Mouse (Mus musculus): ENCODE results near the gene Kcnma1.

Kcnma1 gene

DNA sequence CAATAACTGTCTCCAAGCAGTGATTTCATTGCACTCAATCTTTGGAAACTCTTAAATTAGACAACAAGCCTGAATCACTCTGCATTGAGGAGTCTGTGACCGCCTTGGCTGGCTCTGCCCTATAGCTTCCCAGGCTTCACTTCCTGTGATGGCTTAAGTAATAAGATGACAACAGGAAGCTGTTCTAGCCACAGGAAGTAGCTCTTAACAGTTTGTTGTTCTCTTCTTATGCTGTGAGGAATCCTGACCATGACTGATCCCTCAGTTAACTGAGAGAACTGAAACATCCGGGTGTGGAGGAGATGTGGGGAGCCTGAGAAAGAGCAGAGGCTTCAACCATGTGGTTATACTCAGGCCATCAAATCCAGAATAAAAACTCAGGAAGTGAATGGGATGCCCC, 549.2 kb downstream of the Kcnma1 start:
- DNase-seq (ENCODE audit: low spot score in 2 of 2) = no peak

DNA sequence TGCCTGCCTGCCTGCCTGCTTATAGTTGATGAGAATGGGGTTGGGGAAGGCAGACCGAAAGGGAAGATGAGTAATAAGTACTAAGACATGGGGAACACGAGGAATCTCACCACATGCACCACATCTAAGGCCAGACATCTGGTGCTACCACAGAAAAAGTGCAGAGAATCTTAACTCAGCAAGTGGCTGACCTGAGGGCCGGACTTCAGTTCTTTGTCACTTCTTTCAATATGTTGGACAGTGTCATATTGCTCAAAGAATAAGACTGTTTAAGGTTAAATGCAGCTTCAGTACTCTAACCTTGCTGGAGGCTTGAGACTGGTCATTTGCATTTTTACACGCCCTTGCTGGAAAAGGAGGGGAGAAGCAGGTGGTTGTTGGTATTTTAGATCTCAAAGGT, 555.7 kb downstream of the Kcnma1 start:
- no peak for DNase-seq (ENCODE audit: low spot score in 2 of 2)

DNA sequence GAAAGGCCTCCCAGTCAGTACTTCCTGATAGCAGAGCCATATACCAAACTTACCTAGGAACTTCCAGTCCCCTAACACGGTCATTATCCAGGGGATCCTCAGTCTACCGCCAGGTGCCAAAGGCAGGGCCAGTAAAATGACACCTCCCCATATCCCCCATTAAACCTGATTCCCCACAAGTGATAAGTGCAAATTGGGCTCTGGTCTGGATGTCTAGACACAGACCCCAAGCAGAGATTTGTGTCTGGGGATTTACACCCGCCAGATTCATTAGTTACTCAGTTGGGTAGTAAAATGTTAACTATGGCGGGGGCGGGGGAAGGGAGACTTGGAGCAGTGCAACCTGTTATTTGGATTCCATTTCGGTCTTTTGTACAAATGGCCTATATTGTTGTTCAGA, 562.6 kb downstream of the Kcnma1 start:
- DNase-seq (ENCODE audit: low spot score in 2 of 2) = no peak

DNA sequence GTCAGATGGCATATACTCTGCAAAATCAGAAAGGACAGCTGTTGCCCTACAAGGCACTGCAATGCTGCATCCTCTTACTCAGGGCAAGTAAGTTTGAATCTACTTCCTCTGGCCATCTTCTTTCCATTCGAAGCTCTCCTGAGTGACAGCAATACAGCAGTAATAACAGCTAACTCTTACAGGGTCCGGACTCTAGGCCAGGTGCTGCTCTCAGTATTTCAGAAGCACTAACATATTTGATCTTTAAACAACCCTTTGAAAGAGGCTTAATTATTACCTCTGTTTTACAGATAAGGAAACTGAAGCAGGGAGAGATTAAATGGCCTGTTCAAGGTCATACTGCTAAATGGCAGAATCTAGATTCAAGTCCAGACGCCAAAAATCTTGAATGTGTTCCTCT, 576.8 kb downstream of the Kcnma1 start:
- DNase-seq (ENCODE audit: low spot score in 2 of 2) = no peak

DNA sequence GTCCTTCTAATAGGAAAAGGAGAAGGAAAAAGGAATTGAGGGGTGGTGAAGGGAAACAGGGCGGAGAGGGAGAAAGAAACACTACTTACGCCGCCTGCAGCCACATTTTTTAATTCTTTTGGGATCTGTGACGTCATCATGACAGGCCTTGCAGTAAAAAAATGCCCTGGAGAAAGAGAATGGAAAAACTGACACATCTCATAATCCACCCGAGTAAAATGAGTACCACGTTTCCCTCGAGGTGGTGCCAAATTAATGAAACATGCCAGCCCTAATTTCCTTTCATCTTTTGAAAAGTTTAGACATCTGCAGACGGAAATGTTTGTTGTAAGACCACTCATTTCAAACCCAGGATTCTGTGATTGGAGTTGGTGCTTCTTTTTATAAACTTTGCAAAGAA, 578.4 kb downstream of the Kcnma1 start:
- DNase-seq (ENCODE audit: low spot score in 2 of 2) = no peak

DNA sequence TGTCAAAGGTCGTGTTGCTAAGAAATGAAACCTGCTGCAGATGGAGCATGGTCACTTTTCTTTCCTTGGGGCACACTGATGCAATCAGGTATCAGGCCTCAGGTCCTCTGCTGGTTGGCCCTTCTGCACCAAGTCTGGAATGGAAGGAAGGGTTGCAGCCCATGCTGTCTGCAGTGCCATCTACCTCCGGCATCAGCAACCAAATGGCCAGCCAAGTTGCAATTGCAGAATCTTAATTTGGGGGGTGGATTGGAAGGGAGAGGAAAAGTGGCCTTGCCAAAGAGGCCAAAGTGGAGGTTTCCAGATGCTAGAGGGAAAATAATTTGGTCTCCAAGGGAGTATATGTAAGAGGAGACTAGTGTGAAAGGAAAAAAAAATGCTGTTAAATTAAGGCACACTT, 584.3 kb downstream of the Kcnma1 start:
- DNase-seq (ENCODE audit: low spot score in 2 of 2) = no peak

DNA sequence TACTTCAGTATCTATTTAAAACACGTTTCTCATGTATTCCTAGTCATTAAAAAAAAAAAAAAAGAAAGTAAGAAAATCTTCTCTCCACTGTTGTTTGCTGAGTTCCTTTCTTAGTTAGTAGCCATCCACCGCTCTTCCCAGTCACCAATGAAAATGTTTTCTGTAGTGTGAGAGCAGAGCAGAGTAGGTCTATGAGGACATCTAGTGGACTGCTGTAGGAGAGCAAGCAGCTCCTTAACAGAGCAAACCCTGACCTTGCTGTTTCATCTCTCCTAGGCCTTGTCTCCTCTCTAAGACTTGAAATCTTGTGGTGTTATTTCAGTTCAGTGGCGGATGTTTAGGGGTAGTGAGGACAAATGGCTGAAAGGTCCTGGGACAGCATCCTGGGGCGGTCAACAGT, 585.2 kb downstream of the Kcnma1 start:
- DNase-seq (ENCODE audit: low spot score in 2 of 2) = peak in 1 of 2 experiments; percentile 31

DNA sequence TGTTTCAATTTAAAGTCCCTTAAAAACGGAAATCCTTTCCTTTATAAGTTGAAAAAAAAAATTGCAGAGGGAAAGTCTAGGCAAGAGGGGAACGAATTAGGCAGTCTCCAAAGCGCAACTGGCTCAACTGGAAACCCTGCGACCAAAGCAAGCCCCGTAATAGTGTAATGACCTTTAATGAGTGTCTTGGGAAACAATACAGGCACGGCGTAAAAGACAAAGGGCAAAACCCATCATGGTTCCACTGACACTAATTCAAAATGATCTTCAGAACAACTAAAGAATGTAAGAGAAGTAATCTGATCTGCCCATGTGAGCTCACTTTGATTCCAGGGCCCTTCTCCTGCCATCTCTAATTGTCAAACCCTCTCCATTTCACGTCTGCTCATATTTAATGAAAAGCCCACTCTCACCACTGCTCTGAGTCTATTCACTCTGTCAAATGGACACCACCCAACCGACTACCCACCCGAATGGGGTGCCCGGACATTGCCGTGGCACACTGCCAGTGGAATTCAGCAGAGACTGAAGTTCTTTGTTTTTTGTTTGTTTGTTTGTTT, 591.7 kb downstream of the Kcnma1 start:
- no peak for DNase-seq (ENCODE audit: low spot score in 2 of 2)

DNA sequence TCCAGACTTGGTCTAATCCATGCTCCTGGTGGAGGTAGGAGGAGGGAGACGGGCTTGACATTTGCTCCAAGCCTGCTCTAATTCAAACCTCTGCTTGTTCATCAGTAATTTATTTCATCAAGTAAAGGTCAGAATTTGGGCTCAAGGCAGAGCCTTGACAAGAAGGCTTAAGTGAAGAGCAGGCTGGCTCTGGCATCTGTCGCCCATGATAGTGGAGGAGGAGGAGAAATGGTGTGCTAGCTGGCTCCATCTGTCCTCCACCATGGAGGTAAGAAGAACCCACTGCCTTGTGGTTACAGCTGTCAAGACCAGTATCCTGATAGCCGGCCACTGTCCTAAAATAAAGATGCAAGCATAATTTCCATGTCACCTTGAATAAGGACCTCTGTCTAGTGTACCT, 595.3 kb downstream of the Kcnma1 start:
- DNase-seq (ENCODE audit: low spot score in 2 of 2) = no peak

DNA sequence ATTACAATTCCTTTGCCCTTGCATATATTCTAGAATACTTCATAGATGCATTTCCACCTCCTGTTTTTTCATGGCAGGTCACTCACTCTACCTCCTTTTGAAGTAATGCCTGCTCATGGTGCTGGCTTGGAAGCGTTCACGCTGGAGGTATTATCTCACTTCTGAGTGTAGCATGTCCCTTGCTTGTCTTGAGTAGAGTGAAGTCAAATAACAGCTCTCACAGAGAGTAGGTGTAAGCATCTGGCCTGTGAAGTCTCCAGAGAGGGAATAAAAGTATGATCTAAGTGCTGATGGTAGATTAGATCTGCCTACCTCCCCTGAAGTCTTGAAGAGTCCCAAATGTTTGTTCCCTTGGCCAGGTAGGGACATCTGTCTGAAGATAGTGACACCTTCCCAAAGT, 607.2 kb downstream of the Kcnma1 start:
- no peak for DNase-seq (ENCODE audit: low spot score in 2 of 2)

DNA sequence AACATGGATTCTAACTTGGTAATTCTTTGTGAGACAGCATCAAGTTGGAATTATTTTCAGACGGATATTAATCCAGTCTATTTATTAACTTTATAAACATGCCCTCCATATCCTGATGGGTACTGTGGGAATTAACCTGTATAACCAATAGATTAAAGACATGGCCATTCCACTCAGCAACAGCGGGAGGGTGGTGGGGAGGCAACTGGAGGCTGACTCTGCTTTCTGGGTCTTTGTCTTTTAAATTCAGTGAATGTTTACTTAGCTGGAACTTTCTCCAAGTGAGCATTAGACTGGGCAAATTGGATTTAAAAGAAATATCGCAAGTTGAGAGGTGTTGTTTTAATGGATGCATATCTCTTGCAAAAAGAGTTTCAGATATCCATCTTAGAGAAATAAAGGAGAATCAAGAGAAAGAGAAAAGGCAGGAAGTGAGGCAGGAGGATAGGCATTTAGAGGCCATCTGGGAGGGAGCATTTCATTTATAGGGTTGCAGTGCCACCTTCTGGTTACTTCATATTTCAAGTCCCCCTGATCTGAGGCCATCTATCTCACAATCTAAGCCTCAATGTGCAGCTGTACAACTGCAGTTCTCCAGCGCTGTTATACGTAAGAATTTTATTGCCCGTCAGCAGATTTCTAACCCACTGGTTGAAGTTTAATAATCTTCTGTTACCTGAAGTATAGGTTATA, 613.4 kb downstream of the Kcnma1 start:
- peak; percentile 59 to 65 for DNase-seq (ENCODE audit: low spot score in 2 of 2)

DNA sequence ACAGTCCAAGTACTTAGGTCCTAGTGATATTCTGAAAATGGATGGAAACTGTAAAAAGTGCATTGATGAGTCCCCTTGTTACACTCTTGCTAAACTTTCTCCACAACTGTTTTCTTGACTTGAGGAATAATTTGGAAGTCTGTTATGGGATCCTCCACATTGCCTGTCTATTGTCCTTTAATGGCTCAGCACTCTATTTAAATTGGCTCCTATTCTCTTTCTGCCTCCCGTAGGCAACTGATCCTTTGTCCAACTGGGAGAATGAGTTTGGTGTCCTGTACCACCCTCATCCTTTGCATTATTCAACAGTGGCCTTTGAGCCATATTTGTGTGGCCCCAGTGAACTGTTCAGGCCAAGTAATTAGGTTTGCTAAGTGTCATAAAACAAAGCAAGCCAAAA, 616.6 kb downstream of the Kcnma1 start:
- DNase-seq (ENCODE audit: low spot score in 2 of 2) = no peak

DNA sequence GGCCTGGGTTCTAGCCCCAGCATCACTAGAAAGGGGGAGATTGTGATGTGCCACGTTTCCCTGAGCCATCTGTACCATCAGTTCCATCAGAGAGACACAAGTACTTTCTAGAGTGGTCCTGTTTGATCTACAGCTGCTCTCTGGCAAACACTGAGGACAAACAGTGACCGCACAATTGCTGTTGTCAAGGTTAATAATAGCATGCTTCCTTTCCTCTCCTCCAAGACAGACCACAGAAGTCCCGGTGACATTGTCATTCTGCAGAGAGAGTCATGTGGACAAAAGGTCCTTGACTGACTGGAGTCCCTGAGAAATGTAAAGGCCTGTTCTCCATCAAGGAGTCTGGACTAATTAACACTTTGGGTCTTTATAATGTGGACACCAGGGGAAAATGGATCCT, 622.7 kb downstream of the Kcnma1 start:
- DNase-seq (ENCODE audit: low spot score in 2 of 2) = no peak

DNA sequence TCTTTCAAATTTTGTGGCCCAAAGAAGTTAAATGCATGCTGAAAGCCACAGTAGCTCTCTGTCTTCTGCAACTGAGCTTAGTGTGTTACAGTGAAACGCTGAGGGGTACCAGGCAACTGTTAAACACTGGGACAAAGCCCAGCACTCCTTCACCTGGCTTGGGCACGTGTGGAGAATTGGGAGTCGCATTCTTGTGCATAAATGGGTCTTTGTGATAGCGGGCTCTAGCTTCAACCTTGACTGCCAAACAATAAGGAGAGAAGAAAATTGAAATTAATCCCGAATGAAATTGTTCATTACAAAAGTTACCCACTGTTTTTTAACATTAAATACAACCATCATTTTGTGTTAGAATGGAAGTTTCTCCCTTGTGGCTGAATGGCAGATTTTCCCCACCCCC, 623.5 kb downstream of the Kcnma1 start:
- no peak for DNase-seq (ENCODE audit: low spot score in 2 of 2)

DNA sequence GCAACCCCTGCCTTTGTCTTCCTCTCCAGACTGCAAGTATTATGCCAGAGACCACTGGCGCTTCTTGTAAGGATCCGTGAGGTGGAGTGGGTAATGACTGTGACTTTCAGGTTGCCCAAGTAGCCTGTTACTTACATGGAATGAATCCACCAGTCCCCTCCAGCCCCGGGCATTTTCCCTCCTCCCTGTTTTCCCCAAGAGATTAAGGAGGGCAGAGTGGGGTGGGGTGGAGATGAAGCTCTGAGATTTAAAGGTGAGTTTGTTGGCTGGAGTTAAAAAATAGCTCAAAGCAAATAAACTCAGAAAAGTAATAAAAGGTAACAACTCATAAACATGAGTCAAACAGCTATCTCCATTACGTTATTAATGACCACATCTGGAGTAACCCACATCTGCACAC, 624.1 kb downstream of the Kcnma1 start:
- no peak for DNase-seq (ENCODE audit: low spot score in 2 of 2)

DNA sequence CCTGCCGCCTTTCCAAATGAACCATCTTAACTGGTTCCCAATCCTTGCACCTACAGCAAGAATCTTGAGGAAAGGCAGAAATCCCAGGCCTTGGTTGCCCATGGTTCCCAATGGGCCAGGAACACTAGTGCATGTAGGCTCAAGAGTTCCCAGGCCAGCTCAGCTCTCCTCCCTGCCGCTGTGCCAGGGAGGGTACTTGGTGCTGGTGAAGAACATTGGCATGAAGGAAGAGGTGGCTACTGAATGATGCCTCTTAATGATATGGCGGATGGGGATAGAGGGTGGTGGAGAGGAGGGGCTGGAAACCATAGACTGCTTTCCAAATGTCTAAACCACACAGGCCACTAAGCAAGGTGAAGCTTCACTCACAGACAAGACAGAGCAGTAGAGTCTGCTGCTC, 627.5 kb downstream of the Kcnma1 start:
- no peak for DNase-seq (ENCODE audit: low spot score in 2 of 2)

DNA sequence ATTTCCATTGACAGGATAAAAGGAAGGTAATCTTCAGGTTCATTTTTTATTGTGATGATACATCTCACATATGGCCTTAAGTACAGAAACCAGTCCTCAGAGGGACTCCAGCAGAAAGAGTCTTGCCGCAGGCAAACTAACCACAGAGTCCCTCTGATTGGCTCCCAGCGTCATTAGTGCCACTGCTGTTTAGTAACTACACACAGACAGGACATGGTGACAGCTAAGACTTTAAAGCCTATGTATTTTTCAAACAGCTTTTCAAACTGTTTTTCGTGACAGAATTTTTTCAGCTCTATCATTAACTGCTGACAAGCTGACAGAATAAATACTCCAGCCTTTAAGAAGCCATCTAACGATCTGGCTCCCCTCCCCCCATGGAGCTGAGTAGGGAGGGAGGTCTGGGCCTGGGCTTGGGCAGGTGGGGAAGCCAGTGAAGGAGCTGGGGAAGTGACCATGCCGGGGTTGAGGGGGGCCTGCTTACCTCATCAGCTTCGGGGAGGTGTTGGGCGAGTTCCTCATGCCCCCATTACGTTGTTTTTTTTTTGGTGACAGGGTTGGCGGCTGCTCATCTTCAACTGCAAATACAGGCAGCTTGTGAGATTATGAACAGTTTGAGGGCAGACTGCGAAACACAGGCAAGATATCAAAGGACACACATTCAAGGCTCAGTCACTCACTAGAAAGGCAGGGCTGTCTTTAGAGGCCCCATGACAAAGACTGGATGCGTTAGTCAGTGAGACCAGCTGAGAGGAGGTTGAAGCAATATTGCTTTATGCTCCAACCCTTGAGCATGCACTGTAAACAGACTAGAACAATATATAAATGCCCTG, 628.3 kb downstream of the Kcnma1 start:
- DNase-seq (ENCODE audit: low spot score in 2 of 2) = no peak

DNA sequence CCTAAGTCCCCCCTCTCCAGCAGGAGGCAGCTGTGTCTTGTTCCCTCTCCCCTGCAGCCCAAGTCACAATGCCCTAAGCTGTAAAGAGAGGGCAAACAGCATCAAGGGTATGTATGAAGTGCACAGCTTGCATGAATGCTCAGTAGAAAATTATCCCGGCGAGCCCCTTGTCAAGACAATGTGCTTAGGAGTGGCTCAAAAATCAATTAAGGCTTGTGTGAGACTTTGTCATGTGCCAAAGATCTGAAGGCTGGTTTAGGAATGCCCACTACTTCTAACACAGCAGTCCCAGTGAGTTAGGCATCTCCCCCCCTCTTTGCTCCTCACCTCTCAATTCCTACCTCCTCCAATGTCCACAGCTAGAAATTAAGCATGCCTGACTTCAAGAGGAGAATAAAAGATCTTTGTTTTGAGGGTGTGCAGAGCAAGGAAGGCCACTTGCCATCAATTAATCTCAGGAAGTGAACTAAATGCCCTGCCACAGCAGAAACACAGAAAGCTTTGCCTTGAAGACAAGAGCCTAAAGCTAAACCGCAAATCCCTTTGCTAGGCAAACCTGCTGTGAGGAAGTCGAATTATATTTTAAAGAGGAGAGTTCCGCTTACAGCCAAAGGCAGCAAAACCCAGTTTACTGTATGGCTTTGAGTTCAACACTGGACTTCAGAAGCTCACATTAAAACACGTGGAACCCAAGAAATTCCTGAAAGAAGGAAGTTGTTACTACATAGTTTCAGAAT, 635.8 kb downstream of the Kcnma1 start:
- no peak for DNase-seq (ENCODE audit: low spot score in 2 of 2)

DNA sequence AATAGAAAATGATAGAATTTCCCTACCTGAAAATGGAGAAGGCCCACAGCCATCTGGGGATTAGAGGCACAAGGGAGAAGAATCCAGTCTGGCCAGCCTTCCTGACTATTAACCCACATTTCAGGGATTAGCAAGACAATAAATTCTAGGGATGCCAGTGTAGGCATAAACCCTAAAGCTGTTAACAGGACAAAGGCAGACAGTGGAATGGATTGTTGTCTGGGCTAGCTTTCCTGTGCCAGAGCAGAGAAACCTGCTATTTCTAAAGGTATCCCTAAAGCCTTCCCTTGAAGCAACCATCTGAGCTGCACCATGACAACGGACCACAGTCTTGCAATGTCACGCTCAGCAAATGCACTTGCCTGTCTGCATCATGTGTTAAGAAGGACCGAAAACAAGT, 642.3 kb downstream of the Kcnma1 start:
- no peak for DNase-seq (ENCODE audit: low spot score in 2 of 2)

DNA sequence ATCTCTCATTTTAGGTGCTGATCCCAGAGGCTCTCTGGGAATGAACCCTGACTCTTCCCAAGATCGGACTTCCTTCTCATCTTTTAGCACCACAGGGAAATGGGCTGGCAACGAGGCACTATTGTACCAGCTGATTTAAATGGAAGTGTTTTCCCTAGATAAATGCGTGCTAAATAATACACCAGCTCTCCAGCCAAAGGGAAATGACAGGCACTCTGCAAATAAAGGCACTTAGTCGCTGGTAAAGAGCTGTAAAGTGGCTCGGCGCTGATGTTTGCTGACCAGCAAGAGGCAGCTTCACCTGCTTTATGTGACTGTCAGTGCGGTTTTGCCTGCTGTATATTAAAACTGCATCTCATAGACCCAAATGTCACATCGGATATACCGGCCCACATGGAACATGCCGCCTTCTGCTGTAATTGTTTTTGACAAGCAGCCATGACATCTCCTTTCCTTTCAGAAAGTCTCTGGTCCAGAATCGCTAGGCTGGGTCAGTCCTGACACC, 653.7 kb downstream of the Kcnma1 start:
- no peak for DNase-seq (ENCODE audit: low spot score in 2 of 2)

DNA sequence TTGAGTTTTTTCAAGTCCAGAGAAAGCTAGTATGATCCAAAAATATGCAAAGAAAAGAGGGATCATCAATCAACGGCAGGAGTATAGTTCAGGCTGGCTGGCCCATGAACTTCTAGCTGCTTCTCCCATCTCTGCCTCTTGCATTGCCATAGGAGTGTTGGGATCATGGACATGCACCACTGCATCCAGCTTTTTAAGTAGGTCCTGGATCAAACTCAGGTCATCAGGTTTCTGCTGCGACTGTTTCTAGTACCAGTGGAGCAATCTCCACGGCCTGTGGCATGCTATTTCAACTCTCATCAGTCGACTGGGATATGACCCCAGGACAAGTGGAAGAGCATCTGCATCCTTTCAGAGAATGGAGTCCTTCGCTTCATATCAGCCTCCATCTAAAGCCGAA, 655.5 kb downstream of the Kcnma1 start:
- no peak for DNase-seq (ENCODE audit: low spot score in 2 of 2)

Measured in right cerebral cortex, postnatal 10 days (tissue).